Mouse (Mus musculus): ENCODE results near the gene Ddi1.

DNA sequence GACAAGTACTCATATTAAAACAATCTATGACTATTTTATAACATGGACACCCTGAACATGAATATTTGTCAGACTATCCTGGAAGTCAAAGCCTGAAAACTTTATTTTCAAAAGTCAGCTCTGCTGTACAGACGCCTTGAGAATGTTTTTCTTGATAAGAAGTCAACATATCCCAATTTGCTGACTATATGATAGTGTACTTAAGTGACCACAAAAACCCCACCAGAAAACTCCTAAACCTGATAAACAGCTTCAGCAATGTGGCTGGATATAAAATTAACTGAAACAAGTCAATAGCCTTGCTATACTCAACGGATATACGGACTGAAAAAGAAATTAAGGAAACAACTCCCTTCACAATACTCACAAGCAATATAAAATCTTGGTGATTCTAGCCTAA lies 36.2 kb upstream of the Ddi1 start:
- TF ChIP-seq ZC3H11A (IDR thresholded peaks at IDR 0.05; ENCODE audit: borderline replicate concordance, low read depth, low read length): no peak
- TF ChIP-seq ZNF384 (IDR thresholded peaks at IDR 0.05; ENCODE audit: low read depth, low read length): no peak
- no peak for TF ChIP-seq HCFC1 (IDR thresholded peaks at IDR 0.05; ENCODE audit: borderline replicate concordance, insufficient read depth, low read length)
- TF ChIP-seq MAFK (IDR thresholded peaks at IDR 0.05; ENCODE audit: insufficient read depth, low read depth, low read length): no peak
- TF ChIP-seq CHD2 (IDR thresholded peaks at IDR 0.05; ENCODE audit: low read depth, low read length): no peak

Measured in ES-E14 (cell line).